Mouse (Mus musculus) thymus, postnatal 14 days (tissue): ENCODE measurements around the gene Gdi1.
"Not testable (repeated sequence)": the region's sequence is repeated elsewhere in the genome, so short reads cannot be mapped to it uniquely, and the experiment has no call there.

ENCODE experiments used
- DNase-seq: peaks from one replicate; pipeline ENCODE4 v3.0.0; 2021

The Gdi1 gene

DNA sequence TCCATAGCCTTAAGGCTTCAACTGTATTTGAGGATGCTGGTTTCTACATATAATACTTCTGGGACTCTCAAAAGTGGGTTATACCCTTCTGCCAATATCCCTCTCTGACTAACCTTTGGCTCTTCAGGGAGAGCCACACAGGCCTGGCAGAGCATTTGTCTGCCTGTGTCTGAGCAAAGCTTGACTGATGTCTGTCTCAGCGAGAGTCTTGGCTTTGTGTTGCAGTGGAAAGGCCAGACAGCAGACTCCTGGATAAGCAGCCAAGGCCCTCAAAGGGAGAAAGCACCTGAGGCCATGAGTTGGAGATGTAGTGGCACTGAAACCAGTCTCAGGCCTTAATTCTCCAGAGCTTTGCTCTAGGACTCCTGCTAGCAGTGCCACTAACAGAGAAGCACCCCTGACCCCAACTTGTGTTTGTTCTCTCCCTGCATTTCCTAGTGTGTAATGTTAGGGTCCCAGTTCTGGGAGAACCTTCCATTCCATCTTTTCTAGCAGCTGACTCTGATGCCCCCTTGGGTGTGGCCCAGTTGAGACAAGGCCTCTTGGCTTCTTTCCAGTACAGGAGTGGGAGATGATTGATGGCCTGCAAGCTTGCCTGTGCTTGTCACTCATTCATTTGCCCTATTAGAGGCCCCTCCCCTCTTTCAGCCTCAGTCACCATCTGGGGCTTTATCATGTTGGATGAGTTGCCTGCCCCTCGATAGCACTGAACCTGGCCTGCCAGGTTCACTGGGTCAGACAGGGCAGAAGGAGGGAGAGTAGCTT lies 25.6 kb downstream of the Gdi1 start:
- no peak for DNase-seq

DNA sequence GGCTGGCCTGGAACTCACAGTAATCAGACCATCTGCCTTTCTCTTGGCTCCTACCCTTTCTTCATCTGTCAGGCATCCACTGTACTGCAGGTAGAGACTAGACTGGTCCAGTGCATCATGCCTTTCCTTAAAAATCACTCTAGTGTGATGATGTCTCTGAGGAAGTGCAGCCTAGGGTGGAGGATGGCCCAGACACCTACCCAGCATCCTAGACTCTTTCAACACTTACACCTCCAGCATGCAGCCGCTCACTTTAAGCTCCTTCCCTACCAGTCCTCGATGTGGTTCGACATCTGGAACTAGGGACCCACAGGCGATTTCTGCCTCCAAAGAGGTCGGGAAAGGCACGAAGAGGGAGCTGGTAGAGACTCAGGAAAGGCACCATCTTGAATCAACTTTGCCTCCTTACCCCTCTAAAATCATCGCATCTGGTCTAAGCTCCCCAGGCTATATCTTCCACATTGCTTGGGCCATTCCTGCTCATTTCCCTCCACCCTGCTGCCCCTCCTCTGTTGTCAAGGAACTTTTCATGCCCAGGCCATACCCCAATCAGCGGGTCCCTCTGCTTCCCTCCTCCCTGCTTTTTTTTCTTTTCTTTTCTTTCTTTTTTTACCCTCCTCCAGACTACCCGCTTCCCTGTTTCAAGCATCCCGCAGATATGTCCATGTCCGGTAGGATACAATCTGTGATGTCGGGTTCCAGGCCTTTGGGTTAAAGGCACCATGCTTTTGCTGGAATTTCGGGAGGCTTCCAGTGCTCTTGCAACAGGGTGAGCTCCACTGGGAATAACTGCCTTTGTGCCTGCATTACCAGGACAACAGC lies 48.1 kb downstream of the Gdi1 start:
- DNase-seq: no peak

DNA sequence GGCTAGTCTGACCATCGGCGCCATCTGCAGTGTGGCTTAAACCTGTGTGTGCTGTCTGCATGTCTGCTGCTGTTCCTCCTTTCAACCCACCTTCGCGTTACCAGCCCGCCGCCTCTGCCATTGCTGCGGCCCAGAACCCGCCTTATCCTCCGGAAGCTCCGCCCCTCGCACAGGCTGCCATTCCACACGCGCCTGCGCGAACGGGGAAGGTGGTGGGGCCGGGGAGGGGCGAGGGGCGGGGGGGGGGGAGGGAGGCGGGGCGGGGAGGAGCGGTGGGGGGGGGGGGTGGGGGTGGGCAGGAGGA lies 48.6 kb downstream of the Gdi1 start, which contains the start of gene Lage3:
Gene Lage3, minus strand, starts transcription at position 152 of the 304 bp plus-strand sequence.
- DNase-seq: peak; percentile 88

DNA sequence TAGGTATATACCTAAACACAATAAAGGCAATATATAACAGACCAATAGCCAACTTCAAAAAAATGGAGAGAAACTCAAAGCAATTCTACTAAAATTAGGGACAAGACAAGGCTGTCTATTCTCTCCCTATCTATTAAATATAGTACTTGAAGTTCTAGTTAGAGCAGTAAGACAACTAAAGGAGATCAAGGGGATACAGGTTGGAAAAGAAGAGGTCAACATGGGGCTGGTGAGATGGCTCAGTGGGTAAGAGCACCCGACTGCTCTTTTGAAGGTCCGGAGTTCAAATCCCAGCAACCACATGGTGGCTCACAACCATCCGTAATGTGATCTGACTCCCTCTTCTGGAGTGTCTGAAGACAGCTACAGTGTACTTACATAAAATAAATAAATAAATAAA lies 52.3 kb downstream of the Gdi1 start:
- not testable (repeated sequence) for DNase-seq

DNA sequence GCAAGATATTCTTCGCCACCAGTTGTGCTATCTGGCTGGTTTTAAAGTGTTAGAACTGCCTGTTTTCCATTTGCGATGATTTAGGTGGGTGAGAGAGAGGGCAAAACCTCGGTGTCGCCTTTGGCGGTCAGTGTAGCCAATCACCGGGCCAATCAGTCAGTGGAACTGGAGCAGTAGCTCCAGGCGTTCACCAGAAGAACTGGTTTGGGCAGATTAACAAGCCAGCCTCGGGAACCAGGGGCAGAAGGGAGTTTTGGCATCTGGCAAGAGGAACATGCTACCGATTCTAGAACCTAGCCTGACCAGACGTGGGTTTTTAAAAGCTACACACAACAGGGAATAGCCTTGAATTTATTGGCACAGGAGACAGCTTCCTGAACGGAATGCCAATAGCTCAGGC lies 54.4 kb downstream of the Gdi1 start:
- no peak for DNase-seq
